Mouse (Mus musculus): ENCODE measurements around the gene Nectin1.

- TF ChIP-seq CTCF (IDR thresholded peaks at IDR 0.05; ENCODE audit: low read depth) (no peak), EP300 (IDR thresholded peaks at IDR 0.05; ENCODE audit: low read depth) (no peak)
These were observed 25.4 kb downstream of the Nectin1 start for GRCm38 (mm10) chr9:43769228-43769627.

Measured in liver, embryonic 14.5 days (tissue).